Mouse (Mus musculus) mature B cell (primary cell): Measurements from ENCODE around the gene Impg1.

Experiments
- in situ Hi-C: fragments of 300-500 bp; cut with MboI; formaldehyde crosslinking; loops from 2 replicates; pipeline ENCODE4 v1.14.3; 2019

The Impg1 gene

DNA sequence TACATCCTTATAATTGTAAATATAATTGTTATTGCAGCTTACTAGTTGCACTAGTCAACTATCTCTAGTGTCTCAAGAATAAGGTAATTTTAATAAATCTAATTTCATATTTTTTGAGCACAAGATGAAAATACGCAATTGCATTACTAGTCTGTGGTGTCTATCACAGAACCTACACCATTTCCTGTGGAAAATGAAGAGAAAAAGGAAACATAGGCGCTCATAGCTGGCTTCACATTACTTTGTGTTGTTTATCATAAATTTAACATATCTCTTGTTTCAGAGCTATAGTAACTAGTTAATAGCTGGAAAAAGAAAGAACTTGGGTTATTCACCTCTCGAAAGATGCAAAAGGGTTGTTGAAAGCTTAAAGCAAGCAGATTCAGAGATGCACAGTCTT lies 182.9 kb downstream of the Impg1 start:
- in situ Hi-C loops, result no loop called here

DNA sequence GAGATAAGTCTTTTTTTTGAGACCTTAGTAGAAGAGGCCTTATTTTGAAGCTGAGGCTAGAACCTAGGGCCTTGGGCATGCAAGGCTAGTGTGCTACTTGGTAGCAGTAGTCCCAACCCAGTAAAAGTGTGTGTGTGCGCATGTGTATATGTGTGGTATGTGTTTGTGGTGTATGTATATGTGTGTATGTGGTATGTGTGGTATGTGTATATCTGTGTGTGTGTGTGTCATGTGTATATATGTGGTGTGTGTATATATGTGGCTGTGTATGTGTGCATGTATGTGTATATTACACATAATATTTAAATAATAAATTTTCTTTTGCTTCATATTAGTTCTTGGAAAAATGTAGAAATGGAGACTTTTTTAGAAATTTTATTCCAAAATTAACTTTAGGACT lies 184.6 kb downstream of the Impg1 start:
- in situ Hi-C loops, result no loop called here

DNA sequence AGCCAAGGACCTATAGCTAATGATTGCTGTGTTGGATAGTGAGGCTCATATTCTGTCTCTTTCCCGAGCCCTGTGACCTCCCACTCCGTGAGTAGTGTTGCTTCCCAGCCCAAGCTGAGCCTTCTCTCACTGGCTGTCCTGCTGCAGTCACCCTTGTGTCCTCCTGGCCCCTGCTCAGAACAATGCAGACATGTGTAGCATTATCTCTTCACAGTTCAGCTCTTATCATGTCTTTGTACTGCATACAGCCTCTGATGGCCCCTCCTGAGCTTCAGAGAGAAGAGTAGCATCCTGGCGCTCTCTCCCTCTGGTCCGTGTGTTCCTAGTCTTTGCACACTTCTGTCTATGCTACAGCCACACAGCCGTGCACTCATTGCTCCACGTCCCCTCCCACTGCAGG lies 187.5 kb downstream of the Impg1 start:
- in situ Hi-C loops, result no loop called here

DNA sequence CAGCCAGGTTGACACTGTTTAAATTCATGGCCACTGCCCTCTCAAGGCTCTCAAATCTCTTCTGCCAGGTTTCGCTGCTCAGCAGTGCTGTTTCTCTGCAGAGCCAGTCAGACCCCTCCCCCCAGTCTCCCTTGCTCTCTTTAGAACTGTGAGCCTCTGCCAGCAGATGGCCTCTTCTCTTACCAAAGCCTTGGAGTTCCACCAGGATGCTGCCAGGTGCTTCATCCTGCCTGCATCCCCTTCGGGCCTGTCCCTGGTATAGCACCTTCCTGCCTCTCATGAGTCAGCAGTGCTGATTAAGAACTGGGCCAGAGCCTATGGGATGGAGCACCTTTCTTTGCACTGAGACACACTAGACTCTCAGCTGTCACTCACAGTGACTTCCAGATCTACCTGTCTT lies 188.1 kb downstream of the Impg1 start:
- in situ Hi-C loops, result no loop called here

DNA sequence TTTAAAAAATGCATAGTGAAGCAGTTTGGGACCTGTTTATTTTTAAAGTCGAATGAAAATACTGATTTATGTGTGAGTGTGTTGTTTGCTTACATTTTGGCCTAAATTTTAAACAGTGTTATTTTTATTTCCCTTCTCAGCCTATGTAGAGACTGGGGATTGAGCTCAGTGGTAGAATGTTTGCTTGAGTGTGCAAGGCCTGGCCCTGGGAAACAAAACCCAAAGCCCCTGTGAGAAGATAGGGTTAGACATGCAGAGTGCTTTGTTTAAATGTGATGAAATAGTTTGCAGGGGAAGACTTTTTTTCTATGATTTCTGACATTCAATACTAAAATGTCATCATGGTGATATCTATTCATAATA lies 189.5 kb downstream of the Impg1 start:
- in situ Hi-C loops, result no loop called here

DNA sequence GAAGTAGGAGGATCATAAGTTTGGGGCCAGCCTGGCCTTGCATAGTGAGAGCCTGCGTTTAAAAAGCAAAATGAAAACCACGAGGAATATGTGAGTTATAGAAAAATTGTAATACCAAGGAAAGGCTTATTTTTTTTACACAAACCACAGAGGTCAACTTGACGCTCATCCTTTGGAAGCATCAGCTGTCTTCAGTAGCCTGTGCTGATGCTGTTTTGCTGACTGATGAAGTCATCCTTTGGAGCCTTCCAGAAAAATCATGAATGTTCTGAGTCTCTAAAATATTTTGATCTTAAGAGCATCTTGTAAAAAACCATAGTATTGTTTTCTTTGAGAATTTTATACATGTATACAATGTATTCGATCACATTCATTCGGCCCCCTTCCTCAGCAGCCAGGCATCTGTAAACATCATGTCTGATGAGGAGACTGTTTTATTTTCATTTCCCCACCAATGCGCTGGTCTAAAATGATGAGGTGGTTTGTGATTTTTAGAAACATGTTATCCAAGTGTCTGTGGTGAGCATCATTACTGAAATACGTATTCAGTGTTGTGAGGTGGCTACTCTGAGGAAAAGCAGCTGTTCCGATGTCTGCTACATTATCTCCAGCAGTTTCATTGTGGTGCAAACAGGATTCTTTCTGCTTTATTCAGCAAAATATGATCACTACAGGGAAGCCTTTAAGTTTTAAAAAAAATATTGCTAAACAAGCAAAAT lies 190.1 kb downstream of the Impg1 start:
- in situ Hi-C loops, result no loop called here

DNA sequence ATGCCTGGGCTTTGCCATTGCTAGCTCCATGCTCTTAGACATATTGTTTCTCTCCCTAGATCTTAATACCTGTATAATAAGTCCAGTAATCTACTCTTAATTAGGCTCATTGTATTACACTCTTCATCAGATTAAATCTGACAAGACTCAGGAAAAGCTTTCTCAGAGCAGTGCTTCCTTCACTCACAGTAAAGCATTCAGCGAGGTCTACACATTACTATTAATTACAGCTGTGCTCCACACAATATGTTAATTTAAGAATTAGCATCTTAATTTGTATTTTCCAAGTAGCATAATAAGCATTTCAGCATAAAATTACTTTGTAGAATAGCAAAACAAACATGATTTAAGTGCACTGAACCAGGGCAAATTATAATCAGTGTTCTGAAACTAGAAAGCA lies 192.3 kb downstream of the Impg1 start:
- in situ Hi-C loops, result no loop called here

DNA sequence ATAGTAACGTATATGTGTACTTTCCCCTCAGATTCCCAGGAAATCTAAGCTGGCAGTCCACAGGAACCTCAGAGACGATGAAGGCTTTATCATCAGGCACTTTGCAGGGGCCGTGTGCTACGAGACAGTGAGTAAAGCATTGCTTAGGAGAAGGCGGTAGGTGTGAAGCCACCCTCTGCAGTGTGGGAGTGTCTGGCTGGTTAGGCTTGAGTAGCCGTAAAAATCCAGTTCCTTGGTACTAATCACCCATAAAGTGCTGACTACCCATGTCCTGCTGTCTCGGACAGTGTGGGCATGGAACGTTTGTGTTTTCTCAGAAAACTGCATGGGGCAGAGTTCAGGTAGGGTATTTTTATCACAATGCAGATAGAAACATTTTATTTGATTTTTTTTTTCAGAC lies 195.7 kb downstream of the Impg1 start:
- in situ Hi-C loops, result no loop called here

DNA sequence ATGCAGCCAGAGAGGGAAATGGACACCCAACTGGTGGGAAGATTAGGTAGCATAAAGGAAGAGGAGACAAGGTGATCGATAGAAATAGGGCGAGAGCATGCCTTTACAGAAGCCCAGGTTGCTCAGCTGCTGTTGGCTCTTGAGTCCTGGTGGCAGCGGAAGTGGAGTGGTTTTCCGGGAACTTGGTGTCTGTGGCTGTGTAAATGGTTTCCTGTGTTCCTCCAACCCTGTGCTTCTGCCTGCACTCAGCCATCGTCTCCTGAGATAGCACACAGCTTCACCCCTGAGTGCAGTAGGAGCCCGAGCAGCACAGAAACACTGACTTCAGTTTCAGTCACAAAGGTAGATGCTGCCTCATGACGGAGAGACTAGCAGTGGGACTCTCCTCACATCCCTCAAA lies 198.8 kb downstream of the Impg1 start:
- in situ Hi-C loops, result no loop called here

DNA sequence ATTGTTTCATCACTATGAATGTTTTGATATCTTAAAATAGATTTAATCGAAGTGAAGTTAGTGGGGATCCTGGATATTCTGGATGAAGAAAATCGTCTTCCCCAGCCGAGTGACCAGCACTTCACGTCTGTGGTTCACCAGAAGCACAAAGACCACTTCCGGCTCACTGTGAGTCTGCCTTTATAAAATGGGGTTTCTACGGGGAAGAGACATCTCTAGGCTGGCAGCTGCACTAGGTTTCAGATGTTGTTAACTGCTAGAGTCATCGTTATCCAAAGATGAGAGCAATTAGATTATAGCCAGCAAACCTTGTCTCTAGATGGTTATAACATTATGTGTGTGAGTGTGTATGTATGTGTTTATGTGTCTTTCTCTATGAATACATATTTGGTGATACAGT lies 199.2 kb downstream of the Impg1 start:
- in situ Hi-C loops, result no loop called here
